Mouse (Mus musculus): ENCODE measurements around the gene Slc2a12.

DNA sequence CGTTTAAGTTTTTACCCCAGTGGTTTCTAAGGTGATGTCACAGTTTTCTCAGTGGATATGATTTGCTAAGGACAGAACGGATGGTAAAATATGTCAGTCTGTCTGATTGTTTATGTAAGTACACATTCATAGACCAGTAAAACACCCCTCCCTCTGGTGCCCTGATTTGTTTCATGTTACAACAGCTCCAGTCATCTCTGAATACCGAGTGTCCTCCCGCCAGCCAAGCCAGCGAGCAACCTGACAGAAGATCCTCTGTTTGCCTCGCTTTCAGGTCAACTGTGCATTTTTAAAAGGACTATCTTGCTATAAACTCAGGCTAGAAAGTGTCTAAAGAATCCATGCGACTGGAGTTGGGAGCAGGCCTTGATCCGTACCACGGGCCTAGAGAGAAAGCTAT is 640 bp upstream of the Slc2a12 start:
- TF ChIP-seq CTCF (IDR thresholded peaks at IDR 0.05; ENCODE audit: extremely low read depth, insufficient read depth, insufficient read length, insufficient replicate concordance) (no peak), POLR2A (IDR thresholded peaks at IDR 0.05; ENCODE audit: low read depth, low read length) (no peak)

All from spleen, adult 2 months (tissue).